Mouse (Mus musculus): ENCODE results near the gene Ddr2.
A peak's percentile ranks its signal among the peaks of the same experiment; 100 is the strongest.

The Ddr2 gene

GRCm38 (mm10) chr1:169946004-169946403 lies 164.6 kb downstream of the Ddr2 start:
- DNase-seq: no peak

GRCm38 (mm10) chr1:169939345-169939744 lies 171.2 kb downstream of the Ddr2 start:
- DNase-seq: peak; percentile 39

- peak; percentile 55 for DNase-seq
Measured at GRCm38 (mm10) chr1:169934005-169934725, 176.4 kb downstream of the Ddr2 start.

- no peak for DNase-seq
Measured at GRCm38 (mm10) chr1:169932122-169932746, 178.3 kb downstream of the Ddr2 start.

GRCm38 (mm10) chr1:169931698-169932097 lies 178.9 kb downstream of the Ddr2 start:
- DNase-seq: no peak

GRCm38 (mm10) chr1:169928454-169928971 lies 182.0 kb downstream of the Ddr2 start, which contains the start of gene Ccdc190:
Ccdc190 (plus strand) TSS chr1:169928648.
- no peak for DNase-seq

- DNase-seq: no peak
Measured at GRCm38 (mm10) chr1:169927753-169928369, 182.7 kb downstream of the Ddr2 start.

- no peak for DNase-seq
Measured at GRCm38 (mm10) chr1:169924567-169924966, 186.0 kb downstream of the Ddr2 start.
